Mouse (Mus musculus) MEL (cell line): ENCODE results near the gene Whrn. TPM values are rescaled to one million over a fixed set of nuclear protein-coding genes. Genes with fewer than 3 reads are reported as not detected.

ENCODE experiments used
- DNase-seq: peaks from one replicate; pipeline ENCODE4 v3.0.0; 2011; ENCODE audit warnings: low read depth, low spot score
- H3K27ac ChIP-seq: 2 replicates; pipeline ENCODE4 v1.5.1; 2012; ENCODE audit warnings: low read depth, mild to moderate bottlenecking, control low read depth, low read length, moderate library complexity; ENCODE audit not compliant: control insufficient read depth
- H3K27me3 ChIP-seq, 2 experiments: fragments of 150-350 bp in 1 of 2; sonication (generic) in 1 of 2; 2 replicates each; pipeline ENCODE4 v1.6.1; 2012; ENCODE audit warnings: low read length in 2 of 2, mild to moderate bottlenecking in 2 of 2, improper control_type of control experiment in 1 of 2, moderate library complexity in 1 of 2; ENCODE audit not compliant: insufficient read depth in 2 of 2, control insufficient read depth in 1 of 2
- H3K36me3 ChIP-seq, 2 experiments: 2 replicates each; pipeline ENCODE4 v1.6.1; 2012 to 2014; ENCODE audit warnings: low read length in 2 of 2, improper control_type of control experiment in 1 of 2, inconsistent platforms in 1 of 2, mild to moderate bottlenecking in 1 of 2; ENCODE audit not compliant: insufficient read depth in 2 of 2, control insufficient read depth in 1 of 2
- H3K4me1 ChIP-seq, 2 experiments: fragments of 150-350 bp in 1 of 2; sonication (generic) in 1 of 2; 2 replicates each; pipeline ENCODE4 v1.6.1; 2012; ENCODE audit warnings: low read length in 2 of 2, improper control_type of control experiment in 1 of 2, mild to moderate bottlenecking in 1 of 2; ENCODE audit not compliant: insufficient read depth in 2 of 2, control insufficient read depth in 1 of 2
- H3K4me3 ChIP-seq, 2 experiments: fragments of 150-350 bp in 1 of 2; sonication (generic) in 1 of 2; 2 replicates each; pipeline ENCODE4 v1.5.1; 2012; ENCODE audit warnings: low read depth in 2 of 2, low read length in 2 of 2, mild to moderate bottlenecking in 2 of 2, moderate library complexity in 2 of 2, control low read depth in 1 of 2, improper control_type of control experiment in 1 of 2; ENCODE audit not compliant: control insufficient read depth in 1 of 2, insufficient read depth in 1 of 2
- H3K79me2 ChIP-seq: 2 replicates; pipeline ENCODE4 v1.6.1; 2012; ENCODE audit warnings: mild to moderate bottlenecking, low read length, moderate library complexity; ENCODE audit not compliant: control insufficient read depth, poor library complexity, insufficient read depth
- H3K9ac ChIP-seq: 2 replicates; pipeline ENCODE4 v1.6.1; 2012; ENCODE audit warnings: low read depth, mild to moderate bottlenecking, control low read depth, low read length, moderate library complexity; ENCODE audit not compliant: control insufficient read depth, poor library complexity, severe bottlenecking
- H3K9me3 ChIP-seq: fragments of 150-350 bp; sonication (generic); replicated peaks from 2 replicates; pipeline ENCODE4 v1.6.1; 2012; ENCODE audit warnings: mild to moderate bottlenecking, low read length, improper control_type of control experiment, moderate library complexity; ENCODE audit not compliant: insufficient read depth
- E2F4 ChIP-seq: IDR thresholded peaks from 2 replicates; pipeline ENCODE4 v1.6.1; 2011; ENCODE audit warnings: low read depth, low read length, improper control_type of control experiment, borderline replicate concordance
- EP300 ChIP-seq, 2 experiments: IDR thresholded peaks; 2 replicates each; pipeline ENCODE4 v1.6.1; 2011; ENCODE audit warnings: improper control_type of control experiment in 2 of 2, low read length in 2 of 2, low read depth in 1 of 2, mild to moderate bottlenecking in 1 of 2
- ETS1 ChIP-seq: IDR thresholded peaks from 2 replicates; pipeline ENCODE4 v1.6.1; 2012; ENCODE audit warnings: low read depth, mild to moderate bottlenecking, inconsistent platforms, low read length, improper control_type of control experiment, moderate library complexity
- GABPA ChIP-seq: IDR thresholded peaks from 2 replicates; pipeline ENCODE4 v1.6.1; 2012; ENCODE audit warnings: low read depth, mild to moderate bottlenecking, inconsistent platforms, low read length, improper control_type of control experiment, moderate library complexity
- GATA1 ChIP-seq: IDR thresholded peaks from 2 replicates; pipeline ENCODE4 v1.6.1; 2011; ENCODE audit warnings: low read depth, low read length, improper control_type of control experiment
- JUND ChIP-seq: IDR thresholded peaks from 2 replicates; pipeline ENCODE4 v1.6.1; 2011; ENCODE audit warnings: low read depth, mild to moderate bottlenecking, improper control_type of control experiment, low read length
- KAT2A ChIP-seq: conservative IDR thresholded peaks from 2 replicates; pipeline ENCODE4 v1.6.1; 2012; ENCODE audit warnings: low read depth, low read length, improper control_type of control experiment, inconsistent platforms
- MAFK ChIP-seq: IDR thresholded peaks from 2 replicates; pipeline ENCODE4 v1.6.1; 2011; ENCODE audit warnings: low read depth, mild to moderate bottlenecking, low read length, improper control_type of control experiment, borderline replicate concordance
- MAX ChIP-seq: IDR thresholded peaks from 2 replicates; pipeline ENCODE4 v1.6.1; 2011; ENCODE audit warnings: low read length, improper control_type of control experiment
- MAZ ChIP-seq: IDR thresholded peaks from 2 replicates; pipeline ENCODE4 v1.6.1; 2012; ENCODE audit warnings: low read depth, mild to moderate bottlenecking, inconsistent platforms, low read length, improper control_type of control experiment
- MEF2A ChIP-seq: IDR thresholded peaks from 2 replicates; pipeline ENCODE4 v1.6.1; 2014; ENCODE audit warnings: low read depth, mild to moderate bottlenecking, inconsistent platforms, low read length, improper control_type of control experiment; ENCODE audit not compliant: poor library complexity, insufficient replicate concordance, severe bottlenecking; ENCODE audit errors: extremely low read depth
- MYC ChIP-seq: IDR thresholded peaks from 2 replicates; pipeline ENCODE4 v1.6.1; 2011; ENCODE audit warnings: low read depth, mild to moderate bottlenecking, low read length, improper control_type of control experiment, moderate library complexity
- POLR2AphosphoS2 ChIP-seq: IDR thresholded peaks from 2 replicates; pipeline ENCODE4 v1.6.1; 2011; ENCODE audit warnings: low read length, improper control_type of control experiment
- RAD21 ChIP-seq: IDR thresholded peaks from 2 replicates; pipeline ENCODE4 v1.6.1; 2011; ENCODE audit warnings: mild to moderate bottlenecking, low read depth, low read length, improper control_type of control experiment
- SIN3A ChIP-seq: IDR thresholded peaks from 2 replicates; pipeline ENCODE4 v1.6.1; 2012; ENCODE audit warnings: low read length, improper control_type of control experiment, inconsistent platforms
- SMC3 ChIP-seq: IDR thresholded peaks from 2 replicates; pipeline ENCODE4 v1.6.1; 2011; ENCODE audit warnings: low read depth, low read length, improper control_type of control experiment
- TBP ChIP-seq: IDR thresholded peaks from 2 replicates; pipeline ENCODE4 v1.8.0; 2011; ENCODE audit warnings: low read depth, low read length, improper control_type of control experiment
- TCF12 ChIP-seq: IDR thresholded peaks from 2 replicates; pipeline ENCODE4 v1.6.1; 2014; ENCODE audit warnings: low read depth, mild to moderate bottlenecking, inconsistent platforms, low read length, improper control_type of control experiment, moderate library complexity
- ZC3H11A ChIP-seq: IDR thresholded peaks from 2 replicates; pipeline ENCODE4 v1.6.1; 2012; ENCODE audit warnings: low read depth, mild to moderate bottlenecking, inconsistent platforms, low read length, improper control_type of control experiment
- ZKSCAN1 ChIP-seq: IDR thresholded peaks from 2 replicates; pipeline ENCODE4 v1.6.1; 2012; ENCODE audit warnings: low read depth, mild to moderate bottlenecking, inconsistent platforms, low read length, improper control_type of control experiment, moderate library complexity
- polyA plus RNA-seq, 2 experiments: library from polyadenylated mRNA; stranded (reverse) in 1 of 2; unstranded in 1 of 2; fragments of >175 nt in 1 of 2; fragments of >200 nt in 1 of 2; gene quantifications; 2 replicates each; pipeline versions ENCODE4 v1.2.1 to v1.2.4; 2012; ENCODE audit warnings: low replicate concordance in 2 of 2, low read depth in 1 of 2; ENCODE audit not compliant: insufficient read length in 2 of 2, insufficient read depth in 1 of 2, missing spikeins in 1 of 2
- total RNA-seq: library from RNA; depleted of rRNA; stranded (reverse); fragments of 300-350 nt; gene quantifications from 2 replicates; pipeline ENCODE4 v1.2.3, GENCODE M21; 2012

The Whrn gene
- total and polyA plus RNA-seq, 3 experiments: not detected

DNA sequence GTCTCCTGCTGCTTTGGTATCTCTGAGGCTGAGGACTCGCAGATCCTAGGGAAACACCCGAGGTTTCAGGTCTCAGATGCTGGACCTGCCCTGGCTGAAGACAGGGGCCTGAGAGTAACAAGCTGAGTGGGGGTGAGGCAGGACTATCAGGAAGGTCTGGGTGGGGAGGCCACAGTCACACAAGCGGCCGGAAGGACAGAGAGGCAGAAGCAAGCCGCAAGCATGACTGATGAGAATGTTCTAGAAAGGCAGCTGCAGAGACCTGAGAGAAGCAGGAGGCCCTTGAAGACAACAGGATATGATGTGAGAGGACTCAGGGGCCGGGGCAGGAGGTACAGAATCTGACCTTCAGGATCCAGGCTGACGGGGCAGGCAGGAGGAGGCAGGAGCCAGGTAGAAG lies 91.6 kb downstream of the Whrn start:
- H3K9me3 ChIP-seq: no peaks in the 10 kb centered on the region
- peaks cover 14 to 82% of the 10 kb centered on the region in 2 experiments for H3K4me1 ChIP-seq
- H3K4me3 ChIP-seq: peak overlapping the region in 1 of 2 experiments; percentile 19; a peak in 3 of 4 replicates
- H3K36me3 ChIP-seq: peaks cover 0 to 51% of the 10 kb centered on the region in 2 experiments; a peak in 2 of 4 replicates
- peaks cover 6% of the 10 kb centered on the region; the same call in 1 of the 2 replicates for H3K79me2 ChIP-seq
- H3K27me3 ChIP-seq: no peaks in the 10 kb centered on the region
- H3K9ac ChIP-seq: peak overlapping the region; percentile 30
- DNase-seq: peak; percentile 34
- TF ChIP-seq MYC (no peak), KAT2A (no peak), EP300 (IDR thresholded peaks at IDR 0.05; ENCODE audit: low read depth in 1 of 2, low read length in 2 of 2) (no peak), GABPA (no peak), SIN3A (no peak), TCF12 (no peak), JUND (no peak), MAX (no peak), MEF2A (no peak), E2F4 (no peak), GATA1 (no peak), TBP (no peak), MAFK (no peak), ZC3H11A (no peak), RAD21 (no peak), MAZ (no peak), SMC3 (no peak), ZKSCAN1 (no peak), POLR2AphosphoS2 (no peak), ETS1 (no peak)
- H3K27ac ChIP-seq: peak overlapping the region; percentile 56
